Mouse (Mus musculus): Measurements from ENCODE around the gene Tmem186. TPM values are rescaled to one million over a fixed set of nuclear protein-coding genes. Genes with fewer than 3 reads are reported as not detected.

Gene Tmem186
- 6.8 TPM for polyA plus RNA-seq (2014; fragmentation: Illumina TruSeq; extraction: RNeasy Lipid Tissue Mini Kit (QIAGEN cat#74804); ENCODE audit: low read depth, low replicate concordance)

DNA sequence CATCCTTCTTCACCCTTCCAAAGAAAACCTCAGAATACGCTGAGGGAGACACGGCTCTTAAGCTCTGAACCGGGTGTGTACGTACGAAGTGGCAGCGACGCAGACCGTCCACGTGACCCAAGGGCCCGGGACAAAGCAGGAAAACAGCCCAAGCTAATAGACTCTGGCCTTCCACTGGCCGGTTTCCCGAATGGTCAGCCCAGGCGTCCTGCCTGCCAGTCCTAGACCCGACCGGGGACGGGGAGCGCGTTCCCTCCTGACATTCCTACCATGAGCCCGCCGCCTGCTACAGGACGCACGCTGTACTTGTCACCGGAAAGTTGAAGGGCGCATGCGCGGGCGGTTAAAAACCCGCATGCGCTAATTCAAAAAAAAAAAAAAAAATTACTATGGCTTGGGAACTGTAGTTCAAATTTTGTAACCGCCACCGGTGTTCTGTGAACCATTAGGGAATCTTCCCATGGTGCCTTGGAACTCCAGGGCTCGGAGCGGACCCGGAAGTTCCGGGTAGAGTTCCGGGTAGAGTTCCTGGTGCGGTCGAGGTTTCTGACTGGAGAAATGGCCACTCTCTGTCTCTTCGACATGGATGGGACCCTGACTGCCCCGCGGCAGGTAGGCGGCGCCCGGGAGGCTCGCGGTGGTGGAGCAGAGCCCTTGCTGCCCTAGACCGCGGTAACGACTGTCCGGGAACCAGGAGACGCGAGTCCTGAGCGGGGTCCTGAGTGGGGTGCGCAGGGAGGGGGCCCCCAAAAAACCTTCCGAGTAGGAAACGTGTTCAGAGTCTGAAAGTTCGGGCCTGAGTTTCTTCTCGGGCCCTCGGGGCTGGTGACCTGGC lies at the start of gene Tmem186, which contains the start of gene Pmm2:
TSS of gene Tmem186 (minus strand) at position 496 of the 835 bp plus-strand sequence.
TSS of gene Pmm2 (plus strand) at position 458 of the 835 bp plus-strand sequence.

GRCm38 (mm10) chr16:8680470-8680869 lies 43.0 kb upstream of the Tmem186 start, which contains the start of gene Gm5767:
Gene Gm5767, plus strand, starts transcription at chr16:8680770.

DNA sequence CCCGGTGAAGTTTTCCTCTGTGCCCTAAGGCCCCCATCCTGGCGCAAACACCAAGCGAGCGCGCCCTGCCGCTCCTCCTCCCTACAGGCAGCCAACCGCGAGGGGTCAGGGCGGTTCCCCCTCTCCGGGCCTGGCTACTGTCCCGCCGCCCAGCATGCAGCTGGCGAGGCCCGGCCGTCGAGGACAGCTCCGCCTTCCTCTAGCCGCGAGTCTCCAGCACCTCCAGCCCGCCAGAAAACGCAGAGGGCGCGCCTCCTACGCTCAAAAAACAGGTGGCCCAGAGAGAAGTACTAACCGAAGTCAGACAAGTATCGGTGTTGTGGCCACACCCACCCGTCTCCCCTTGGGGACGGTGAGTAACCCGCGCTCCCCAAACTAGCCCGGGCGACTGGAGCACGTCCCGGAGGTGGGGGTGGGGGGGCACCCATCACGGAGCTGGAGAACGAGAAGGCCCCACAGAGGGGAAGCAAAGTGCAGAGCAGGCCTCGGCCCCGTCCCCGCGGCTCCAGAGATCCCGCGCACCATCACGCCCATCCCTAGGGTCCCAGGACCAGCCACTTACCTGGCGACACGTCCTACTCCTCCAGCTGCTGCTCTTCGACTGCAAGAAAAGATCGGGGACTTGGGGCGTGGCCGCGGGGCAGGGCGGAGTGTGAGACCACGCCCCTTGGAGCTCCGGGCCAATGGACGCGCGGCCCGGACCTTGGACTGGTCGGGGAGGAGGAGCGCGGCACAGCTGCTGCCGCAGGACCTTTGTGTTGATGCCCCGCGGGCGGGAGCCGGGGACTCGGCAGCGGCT lies 34.2 kb upstream of the Tmem186 start, which contains the start of gene Carhsp1:
TSS of gene Carhsp1 (minus strand) at position 605 of the 799 bp plus-strand sequence.

Other genes starting within 250 kb of the Tmem186 start
- gene Tmem114, start 212.6 kb downstream of the Tmem186 start, polyA plus RNA-seq (2014; fragmentation: Illumina TruSeq; extraction: RNeasy Lipid Tissue Mini Kit (QIAGEN cat#74804); ENCODE audit: low read depth, low replicate concordance): not detected
- 8.3 TPM for gene Mettl22, start 166.9 kb downstream of the Tmem186 start, polyA plus RNA-seq (2014; fragmentation: Illumina TruSeq; extraction: RNeasy Lipid Tissue Mini Kit (QIAGEN cat#74804); ENCODE audit: low read depth, low replicate concordance)
- 24.0 TPM for gene Abat, start 124.3 kb downstream of the Tmem186 start, polyA plus RNA-seq (2014; fragmentation: Illumina TruSeq; extraction: RNeasy Lipid Tissue Mini Kit (QIAGEN cat#74804); ENCODE audit: low read depth, low replicate concordance)
- 124 TPM for gene Pmm2, start within 50 bp of the Tmem186 start, polyA plus RNA-seq (2014; fragmentation: Illumina TruSeq; extraction: RNeasy Lipid Tissue Mini Kit (QIAGEN cat#74804); ENCODE audit: low read depth, low replicate concordance)
- 8.9 TPM for gene Carhsp1, start 34.4 kb upstream of the Tmem186 start, polyA plus RNA-seq (2014; fragmentation: Illumina TruSeq; extraction: RNeasy Lipid Tissue Mini Kit (QIAGEN cat#74804); ENCODE audit: low read depth, low replicate concordance)
- 21.5 TPM for gene Gm5767, start 43.1 kb upstream of the Tmem186 start, polyA plus RNA-seq (2014; fragmentation: Illumina TruSeq; extraction: RNeasy Lipid Tissue Mini Kit (QIAGEN cat#74804); ENCODE audit: low read depth, low replicate concordance)
- gene Usp7, start 154.6 kb upstream of the Tmem186 start, polyA plus RNA-seq (2014; fragmentation: Illumina TruSeq; extraction: RNeasy Lipid Tissue Mini Kit (QIAGEN cat#74804); ENCODE audit: low read depth, low replicate concordance): 471 TPM
- gene 1810013L24Rik, start 192.4 kb upstream of the Tmem186 start, polyA plus RNA-seq (2014; fragmentation: Illumina TruSeq; extraction: RNeasy Lipid Tissue Mini Kit (QIAGEN cat#74804); ENCODE audit: low read depth, low replicate concordance): 187 TPM

All from testis, adult 10 weeks (tissue).